Mouse (Mus musculus) thymus, postnatal 36 days (tissue): ENCODE measurements at regions not wholly inside any gene's neighbourhood (a gene's known extent, or its start where the extent isn't known, plus 50 kb on each side); places are given as distances from the start of the nearest gene placed in this dataset.

Experiments used
- DNase-seq, 2 experiments: peaks; one replicate each; pipeline ENCODE4 v3.0.0; 2022; ENCODE audit warnings: mixed read lengths in 2 of 2

DNA sequence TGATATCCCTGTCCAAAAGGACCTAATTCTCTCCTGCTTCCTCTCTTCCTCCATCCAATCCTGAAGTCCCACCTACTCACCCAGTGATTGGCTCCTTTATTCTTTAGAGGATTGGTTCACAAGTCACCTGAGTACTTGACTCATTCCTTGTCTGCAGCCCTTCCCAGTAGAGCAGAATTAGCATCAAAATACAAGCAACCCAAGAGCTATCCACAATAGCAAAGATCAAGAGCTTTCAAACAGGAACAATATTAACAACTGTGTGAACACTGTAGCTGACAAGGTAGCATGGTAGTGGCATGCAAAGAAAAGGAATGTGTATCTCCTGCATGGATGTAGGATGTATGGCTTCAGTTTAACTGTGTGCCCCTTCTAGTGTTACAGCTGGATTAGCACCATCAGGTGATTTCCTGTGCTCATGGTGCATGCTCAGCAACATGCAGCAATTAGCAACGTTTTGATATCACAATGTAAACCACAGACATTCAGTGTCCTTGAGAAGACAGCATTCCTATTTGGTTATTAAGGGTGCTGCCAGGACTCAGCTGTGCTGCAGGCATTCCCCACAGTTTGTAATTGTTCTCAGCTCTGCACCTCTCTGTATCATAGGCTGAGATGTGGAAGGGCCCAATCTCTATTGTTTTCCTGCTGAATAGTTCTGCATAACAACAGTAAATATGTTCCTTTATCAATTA, 437.2 kb downstream of the Ptprc start:
- peak in 1 of 2 experiments; percentile 13 for DNase-seq

DNA sequence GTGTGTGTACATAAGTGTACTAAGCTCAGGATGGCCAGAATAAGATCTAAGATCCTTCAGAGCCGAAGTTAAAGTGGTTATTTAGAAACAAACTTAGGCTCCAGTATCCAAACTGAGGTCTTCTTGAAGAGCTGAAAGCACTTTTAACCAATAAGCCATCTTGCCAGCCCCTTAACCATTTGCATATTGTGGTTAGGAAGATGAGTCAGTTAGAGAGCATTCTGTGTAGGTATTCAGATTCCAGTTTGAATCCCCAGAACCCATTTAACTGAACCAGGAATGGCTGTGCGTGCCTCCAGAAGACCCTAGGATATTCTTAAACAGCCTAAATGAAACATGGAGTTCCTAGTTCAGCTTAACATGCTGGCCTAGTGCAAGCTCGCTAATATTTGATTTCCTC, 471.6 kb downstream of the Ptprc start:
- DNase-seq: no peak

DNA sequence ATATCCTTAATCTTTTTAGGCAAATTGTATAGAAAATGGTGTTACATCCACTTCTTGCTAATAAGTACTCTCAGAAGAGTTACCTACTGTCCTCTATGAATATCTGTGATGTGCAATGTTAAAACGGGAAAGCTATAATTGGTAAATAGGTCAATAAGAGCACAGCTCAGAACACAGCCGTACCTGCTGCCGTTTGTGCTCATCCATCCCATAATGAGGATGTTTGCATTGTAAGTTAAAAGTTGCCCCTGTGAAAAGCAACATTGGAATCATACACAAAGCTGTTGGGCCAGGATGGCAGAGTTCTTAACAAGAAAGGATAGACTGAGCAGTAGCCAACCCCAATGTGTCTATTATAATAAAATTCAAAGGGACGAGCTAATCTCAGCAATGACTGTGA, 476.6 kb downstream of the Ptprc start:
- DNase-seq: no peak

DNA sequence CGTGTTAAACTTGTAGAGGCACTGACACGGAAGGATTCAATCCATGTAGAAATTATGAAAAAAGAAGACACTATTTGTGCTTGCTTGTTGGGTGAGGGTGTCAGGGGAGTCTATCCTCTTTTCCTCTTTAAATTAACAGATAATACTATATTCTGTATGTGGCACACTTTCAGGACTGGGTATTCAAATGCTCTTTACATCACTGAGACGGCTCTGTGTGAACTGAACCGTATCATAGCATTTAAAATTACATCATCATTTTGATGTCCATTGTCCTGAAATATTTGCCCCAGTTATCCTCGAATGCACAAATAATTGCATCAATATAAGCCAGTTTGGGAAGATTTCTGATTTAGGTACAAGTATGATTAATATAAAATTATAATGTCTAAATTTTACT, 478.2 kb downstream of the Ptprc start:
- DNase-seq: no peak

DNA sequence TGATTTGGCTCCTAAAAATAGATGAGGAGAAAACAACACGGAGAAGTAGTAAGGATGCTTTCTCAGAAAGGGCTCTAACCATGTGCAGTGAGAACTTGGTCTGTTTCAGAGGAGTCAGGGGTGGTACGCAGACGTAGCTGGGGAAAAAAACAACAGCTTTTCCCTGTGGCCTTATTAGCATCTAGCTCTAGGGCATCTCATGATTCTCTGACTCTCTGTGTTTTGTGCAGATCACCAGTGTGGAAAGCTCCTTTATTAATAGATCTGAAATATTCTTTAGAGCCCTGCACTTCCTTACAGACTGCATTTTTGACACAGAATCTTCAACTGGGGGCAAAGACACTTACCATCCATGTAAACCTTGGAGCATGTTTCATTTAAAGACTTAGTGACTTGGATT, 478.7 kb downstream of the Ptprc start:
- DNase-seq: no peak

DNA sequence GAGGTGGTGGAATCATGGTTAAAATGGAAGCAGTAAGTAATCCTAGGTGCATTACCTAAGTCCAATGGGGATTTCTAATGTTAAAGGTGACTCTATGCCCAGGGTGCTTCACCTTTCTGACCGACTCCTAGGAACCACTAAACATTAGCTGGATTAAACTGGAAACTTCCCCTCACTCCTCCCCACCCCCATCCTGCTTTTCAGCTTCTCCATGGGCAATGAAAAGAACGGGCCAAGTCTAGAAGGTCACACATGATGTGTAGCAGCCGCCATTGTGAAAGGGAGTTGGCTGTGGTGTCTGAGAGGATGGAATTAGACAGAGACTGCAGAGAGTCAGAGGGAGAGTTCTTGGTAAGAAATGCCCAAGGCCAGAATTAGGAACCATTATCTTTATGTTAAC, 479.8 kb downstream of the Ptprc start:
- no peak for DNase-seq

DNA sequence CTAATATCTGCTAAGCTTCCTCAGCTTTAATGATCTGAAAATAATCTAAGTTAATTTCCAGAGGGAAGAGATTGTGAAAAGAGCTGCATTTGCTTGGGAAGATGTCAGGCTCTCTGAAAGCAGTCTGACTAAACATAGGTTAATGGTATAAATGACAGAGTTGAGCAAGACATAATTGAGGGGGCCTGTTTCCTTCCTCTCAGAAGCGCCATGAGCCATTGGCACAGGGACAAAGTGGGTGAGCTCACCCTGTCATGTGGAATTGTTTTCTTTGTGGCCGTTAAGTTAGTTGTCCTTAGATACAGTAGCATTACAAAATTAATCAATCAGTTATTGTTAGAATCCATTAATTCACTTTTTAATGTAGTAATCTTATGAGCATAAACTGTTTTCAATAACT, 483.0 kb downstream of the Ptprc start:
- DNase-seq: no peak

DNA sequence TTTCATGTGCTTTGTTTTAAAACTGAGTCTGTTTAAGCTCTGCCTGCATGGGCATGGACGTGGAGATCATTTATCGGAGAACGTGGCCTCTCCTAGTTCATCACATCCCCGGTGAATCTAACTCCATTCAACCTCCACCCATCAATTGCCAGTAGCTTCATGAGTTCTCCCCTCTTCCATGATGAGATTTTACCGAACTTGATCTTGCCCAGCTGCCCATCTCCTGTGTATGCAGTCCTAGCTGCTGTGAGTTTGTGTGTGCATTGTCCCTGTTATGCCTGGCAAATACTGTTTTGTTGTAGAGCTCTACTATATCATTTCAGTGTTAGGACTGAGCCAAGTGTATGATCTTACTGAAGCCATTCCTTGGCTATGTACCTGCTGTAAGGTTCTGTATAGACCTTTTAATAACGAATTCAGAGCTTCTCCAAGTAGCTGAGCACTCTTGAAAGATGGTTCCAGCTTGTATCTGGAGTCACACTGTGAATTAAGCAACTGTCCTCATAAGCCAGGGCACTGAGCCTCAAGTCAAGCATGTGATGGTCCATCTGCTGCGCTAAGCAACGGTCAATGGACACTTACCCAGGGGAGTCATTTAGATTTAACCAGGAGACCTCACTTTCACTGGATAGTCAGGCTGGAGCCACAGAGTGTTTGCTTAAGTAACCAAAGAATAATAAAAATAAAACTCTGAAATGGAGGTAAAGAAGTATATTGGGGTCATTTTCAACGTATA, 484.5 kb downstream of the Ptprc start:
- DNase-seq: no peak

DNA sequence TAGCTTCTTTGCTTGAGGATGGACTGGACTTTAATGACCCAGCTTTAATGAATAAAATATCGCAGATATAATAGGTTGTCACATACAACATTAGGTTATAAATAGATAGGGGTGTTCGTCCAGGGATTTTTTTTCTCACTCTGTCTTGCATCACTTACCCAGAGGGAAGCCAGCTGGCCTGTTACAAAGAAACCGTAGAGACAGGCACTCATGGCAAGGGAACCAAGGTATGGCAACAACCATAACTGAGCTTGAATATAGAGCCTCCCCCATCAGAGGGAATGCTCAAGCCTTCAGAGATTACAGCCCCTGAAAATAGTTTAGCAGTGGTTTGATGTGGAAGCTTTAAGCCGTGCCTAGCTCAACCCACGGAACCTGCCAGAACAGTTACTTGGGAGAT, 504.9 kb downstream of the Ptprc start:
- DNase-seq: no peak

DNA sequence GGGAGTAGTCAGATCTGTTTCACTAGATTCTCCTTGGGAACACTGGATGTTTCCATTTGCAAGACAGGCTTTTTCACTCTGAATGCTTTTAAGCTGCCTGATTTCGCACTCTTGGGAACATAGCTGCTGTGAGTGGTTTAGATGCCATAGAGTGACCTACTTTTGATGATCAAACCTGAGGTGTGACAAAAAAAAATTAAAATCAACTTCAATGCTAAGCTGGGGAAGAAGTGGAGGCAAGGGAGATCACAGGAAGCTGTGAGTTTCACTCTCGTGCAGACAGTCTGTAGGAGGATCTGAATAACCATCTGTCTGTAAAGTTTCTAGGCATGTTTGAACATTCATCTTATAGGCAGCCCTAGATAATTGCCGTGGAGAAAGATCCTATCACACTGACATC, 505.7 kb downstream of the Ptprc start:
- no peak for DNase-seq

DNA sequence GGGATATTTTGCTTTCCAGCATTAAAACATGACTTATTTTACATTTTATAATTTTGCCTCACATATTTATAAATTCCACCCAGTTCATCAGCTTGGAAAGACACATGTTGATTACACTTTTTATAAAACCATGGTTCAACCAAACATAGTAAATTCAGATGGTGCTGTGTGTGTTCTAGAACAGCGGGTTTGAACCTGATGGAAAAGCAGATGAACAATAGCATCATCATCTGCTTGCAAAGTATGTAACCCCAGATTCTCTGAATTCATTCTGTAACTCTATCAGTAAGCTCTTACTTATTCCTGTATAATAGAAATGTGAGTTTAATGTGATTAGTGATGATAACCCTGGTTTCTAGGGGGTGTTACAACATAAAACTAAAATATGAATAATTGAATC, 517.4 kb downstream of the Ptprc start:
- no peak for DNase-seq

DNA sequence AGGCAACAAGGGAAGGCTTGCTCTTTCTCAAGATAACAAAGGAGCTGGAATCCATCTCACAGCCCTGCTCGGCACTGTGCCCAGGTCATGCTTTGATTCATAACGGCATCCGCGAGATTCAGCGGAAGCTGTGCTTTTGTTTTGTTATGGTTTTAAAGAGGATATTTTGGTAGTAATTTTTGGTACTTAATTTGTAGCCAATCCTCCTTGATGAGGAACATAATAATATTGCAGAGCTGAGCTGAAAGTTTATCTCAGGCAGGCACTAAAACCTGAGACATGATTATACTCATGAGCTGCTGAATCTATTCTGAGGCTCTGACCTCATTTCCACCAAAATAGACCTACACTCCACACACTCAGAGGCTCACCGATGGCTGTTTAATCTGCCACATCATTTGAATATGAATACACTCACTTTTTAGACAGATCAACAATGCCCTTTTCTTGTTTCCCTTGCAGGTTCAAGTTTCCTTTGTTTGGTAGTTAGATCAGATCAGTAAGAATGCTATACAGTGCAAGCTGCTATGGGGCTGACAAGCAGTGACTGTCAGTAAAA, 518.5 kb downstream of the Ptprc start:
- DNase-seq: peak in 1 of 2 experiments; percentile 16

DNA sequence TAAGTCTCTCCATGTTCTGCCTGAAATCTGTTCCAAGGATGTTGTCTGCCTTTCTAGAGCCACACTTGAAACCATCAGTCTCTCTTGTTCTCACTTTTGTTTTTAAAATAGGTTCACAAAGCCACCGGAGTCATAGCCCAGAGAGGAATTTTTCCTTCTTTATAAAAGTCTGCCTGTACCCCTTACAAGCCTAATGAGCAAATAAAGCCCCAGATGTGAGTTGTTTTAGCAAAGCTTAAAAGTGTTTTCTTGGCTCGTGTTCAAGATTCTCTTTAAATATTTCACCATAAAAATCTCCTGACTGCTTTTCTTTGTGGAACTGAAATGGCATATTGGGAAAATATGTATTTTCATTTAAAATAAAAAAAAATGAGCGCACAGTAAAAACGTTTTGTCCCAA, 521.3 kb downstream of the Ptprc start:
- DNase-seq: no peak

DNA sequence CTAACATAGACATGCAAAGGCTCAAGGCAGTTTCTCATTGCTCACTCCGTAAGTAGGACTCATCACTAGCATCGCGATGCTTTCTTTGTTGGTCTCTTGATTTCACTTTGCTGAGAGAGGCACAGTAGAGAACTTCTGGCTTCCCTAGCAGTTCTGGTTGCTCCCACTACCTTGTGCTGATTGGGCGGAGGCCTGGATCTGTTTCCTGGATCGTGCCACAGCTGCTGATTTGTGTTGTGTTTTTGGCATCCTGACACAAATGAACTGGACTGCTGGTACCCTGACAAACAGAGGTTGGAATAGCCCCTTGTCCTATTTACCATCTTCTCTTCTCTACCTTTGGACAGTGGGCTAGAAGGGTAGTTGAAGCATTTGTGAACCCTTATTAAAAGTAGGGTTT, 522.0 kb downstream of the Ptprc start:
- DNase-seq: no peak

DNA sequence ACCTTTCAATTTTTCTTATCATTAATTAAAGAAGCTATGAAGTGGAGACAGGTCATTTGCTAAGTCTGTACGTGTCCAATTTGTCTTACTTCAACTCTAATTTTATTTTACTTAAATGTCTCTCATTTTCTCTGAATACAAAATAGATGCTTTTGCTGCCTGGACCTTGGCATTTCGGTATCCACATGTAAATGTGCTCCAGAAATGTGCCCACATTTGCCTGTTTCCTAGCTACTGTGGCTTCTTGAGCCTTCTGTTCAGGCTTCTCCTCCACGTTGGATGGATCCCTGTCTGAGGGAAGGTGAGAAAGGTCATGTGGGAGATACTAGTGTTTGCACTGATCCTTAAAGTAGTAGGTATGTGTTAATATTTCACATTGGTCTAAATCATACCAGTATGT, 524.9 kb downstream of the Ptprc start:
- no peak for DNase-seq

DNA sequence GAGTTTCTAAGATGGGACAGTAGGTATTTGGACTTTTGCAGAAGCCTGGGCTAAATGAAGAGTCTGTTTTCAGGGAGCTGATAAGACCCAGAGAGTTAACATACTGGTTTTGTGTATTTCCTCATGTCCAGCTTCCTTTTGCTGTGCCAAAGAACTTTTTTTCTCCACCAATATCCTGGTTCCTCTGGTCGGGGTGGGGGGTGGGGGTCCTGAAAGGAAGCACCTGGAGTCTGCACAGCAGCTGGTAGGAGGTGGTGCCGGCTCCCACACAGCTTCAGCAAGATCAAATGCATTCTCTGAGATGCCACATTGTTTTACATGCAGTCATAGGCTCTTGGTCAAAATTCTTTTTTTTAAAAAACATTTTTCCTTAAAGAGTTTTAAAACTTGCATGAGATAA, 525.4 kb downstream of the Ptprc start:
- DNase-seq: peak; percentile 11 to 60

DNA sequence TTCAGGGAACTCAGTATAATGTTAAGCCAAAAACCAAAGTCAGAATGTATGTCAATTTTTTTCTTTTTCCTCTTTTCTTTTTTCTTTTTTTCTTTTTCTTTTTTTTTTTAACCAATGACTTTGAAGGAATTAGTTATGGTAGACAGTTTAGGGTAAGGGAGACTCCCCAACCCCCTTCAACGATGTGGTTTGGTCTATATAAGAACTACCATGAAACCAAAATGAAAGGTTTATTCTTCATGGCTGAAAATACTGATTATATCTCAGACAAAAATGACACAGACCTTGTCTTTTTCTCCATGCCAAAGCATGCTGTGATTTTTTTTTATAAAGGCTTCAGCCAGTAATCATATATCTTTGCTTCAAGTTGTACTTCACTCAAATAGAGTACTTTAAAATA, 526.7 kb downstream of the Ptprc start:
- DNase-seq: no peak

DNA sequence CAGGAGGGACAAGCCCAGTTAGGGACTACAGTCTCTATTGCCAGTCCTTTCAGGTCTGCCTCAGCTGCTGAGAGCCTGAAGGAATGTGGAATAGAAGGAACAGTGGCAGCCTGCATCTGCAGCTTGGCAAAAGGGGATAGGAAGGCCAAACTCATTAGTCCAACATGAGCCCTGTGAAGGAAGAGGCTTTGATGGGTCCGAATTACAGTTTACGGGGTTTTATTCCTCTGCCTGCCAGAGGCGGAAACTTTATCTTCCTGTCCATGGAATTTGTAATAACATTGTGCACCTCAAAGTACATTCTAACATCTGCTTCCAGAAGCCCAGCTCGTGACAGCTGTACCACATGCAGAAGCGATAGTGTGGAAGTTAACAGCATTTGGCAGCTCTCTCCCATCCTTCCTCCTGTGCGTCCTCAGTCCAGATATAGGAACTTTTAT, 530.9 kb downstream of the Ptprc start:
- no peak for DNase-seq

DNA sequence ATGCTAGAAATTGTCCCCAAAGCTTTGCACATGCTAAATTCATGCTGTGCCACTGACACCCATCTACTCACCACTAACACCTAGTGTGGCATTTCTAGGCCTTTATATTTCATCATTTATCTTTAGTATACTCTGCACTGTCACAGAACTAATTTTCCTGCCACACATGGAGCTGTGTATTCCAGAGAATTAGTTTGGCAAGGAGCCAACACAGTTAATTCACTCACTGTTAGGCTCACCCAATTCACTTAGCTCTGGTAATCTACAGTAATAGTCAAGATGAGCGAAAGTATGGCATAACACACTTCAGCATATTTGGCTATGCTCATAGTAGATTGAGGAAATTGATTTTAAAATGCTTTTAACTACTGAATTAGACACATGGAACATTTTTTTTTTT, 532.0 kb downstream of the Ptprc start:
- no peak for DNase-seq

DNA sequence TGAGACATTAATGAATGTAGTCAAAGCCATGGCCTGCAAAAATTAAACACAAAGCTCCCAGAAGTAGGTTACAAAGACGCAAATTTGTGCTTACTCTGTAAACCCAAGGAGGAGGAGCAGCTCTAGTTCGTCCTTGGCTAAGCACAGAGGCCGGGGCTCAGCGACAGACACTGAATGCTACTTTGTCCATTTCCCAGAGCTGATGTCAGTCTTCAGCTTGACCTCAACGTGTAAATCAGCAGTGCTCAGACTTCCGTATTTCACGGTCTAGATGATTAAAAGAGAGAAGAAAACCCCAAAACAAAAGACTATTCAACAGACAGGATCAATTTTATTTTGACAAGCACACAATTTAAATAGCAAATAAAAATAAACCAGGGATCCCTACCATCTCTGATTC, 534.7 kb downstream of the Ptprc start:
- DNase-seq: no peak

DNA sequence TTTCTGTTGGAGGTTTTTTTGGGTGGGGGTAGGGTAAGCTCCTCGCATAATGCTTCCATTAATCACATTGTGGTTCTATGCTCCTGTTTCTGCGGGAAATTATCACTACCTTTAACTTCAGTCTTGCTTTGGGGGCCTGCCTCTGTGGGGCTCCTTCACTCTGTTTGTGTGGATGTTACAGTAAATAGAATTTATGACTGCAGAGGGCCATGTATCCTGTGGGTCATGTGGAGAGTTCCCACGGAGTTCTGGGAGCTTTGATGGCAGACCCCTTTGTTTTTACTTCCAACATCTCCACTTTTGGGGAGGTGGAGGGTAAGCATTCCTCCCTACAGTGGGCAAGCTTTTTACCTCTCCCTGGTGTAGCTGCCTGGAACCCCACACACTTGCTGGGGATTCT, 538.6 kb downstream of the Ptprc start:
- no peak for DNase-seq

DNA sequence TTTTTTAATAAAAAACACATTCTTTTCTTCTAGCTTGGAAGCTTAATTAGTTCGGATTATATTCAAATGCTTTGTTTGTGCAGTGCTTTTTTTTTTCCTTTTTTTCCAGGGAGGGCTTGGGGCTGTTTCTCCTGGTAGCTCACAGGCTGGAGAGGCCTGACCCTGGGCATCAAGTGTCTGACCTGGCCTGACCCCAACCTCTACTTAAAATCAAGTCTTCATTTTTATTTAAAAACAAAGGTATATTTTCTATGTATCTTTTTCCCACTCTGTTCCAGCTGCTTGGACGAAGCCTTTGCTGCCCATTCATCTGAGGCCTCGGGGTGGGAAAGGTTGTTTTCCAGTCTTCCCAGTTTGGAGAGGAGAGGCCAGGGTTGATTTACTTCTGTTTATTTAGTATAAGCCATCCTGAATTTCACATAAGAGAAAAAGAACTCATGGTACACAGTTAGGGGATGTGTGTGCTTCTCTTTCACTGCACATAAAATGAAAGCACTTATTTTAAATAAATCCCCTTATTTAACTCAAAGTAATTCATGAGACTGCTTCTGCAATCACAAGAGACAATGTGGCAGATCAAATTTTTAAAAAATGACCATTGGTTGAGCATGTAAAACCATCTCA, 539.1 kb downstream of the Ptprc start:
- DNase-seq: no peak

DNA sequence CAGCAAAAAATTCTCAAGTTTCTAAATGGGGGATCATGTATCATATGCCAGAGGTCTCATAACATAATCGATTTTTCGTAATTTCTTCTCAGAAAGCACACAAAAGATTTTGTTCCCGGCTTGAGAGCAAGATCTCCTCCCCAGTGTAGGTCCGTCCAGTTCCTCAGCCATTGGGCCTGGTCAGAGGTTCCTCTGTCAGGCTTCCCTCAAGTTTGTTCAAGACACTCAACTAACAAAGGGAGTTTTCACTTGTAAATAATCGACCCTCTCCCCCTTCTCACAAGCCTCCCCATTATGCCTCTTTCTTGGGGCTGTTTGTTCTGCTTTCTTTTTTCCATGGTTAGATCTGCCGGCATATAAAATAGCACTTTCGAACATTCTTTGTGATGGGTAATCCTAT, 539.7 kb downstream of the Ptprc start:
- no peak for DNase-seq

DNA sequence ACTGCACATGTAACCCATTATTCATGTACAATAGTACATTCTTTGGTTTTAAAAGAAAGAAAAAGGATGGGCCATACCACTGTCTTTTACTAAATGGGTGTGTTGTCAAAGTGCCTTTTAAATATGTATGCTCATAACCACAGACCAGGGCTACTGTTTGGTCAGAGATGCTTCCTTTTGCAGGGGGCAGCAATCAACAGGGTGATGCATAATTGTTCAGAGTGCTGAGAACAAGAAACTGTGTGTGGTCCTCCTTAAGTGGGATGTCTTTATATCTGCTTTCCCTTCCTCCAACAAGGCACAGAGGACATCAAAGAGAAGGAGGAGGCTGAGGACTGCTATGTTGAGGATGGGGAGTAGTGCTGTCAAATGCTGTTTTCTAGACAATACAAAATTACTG, 544.0 kb downstream of the Ptprc start:
- no peak for DNase-seq
